Mouse (Mus musculus): Measurements from ENCODE around the gene Pcnx. TPM values are rescaled to one million over a fixed set of nuclear protein-coding genes. Genes with fewer than 3 reads are reported as not detected.

Pcnx gene
- polyA plus RNA-seq, 1 experiment, result 17.6 TPM

GRCm38 (mm10) chr12:81895986-81896385, 36.2 kb downstream of the Pcnx start:
- Histone ChIP-seq H3K36me3 (ENCODE audit: control insufficient read depth, insufficient read depth) (no peaks in the 10 kb centered on the region), H3ac (ENCODE audit: control insufficient read depth, insufficient read length) (no peak overlapping the region), H3K27me3 (ENCODE audit: control insufficient read depth, insufficient read depth, insufficient read length) (no peaks in the 10 kb centered on the region), H3K4me3 (no peak overlapping the region), H3K4me2 (ENCODE audit: low read depth) (no peak overlapping the region), H3K79me2 (ENCODE audit: control insufficient read depth, insufficient read depth) (peaks cover 4% of the 10 kb centered on the region)
- TF ChIP-seq E2F4 (IDR thresholded peaks at IDR 0.05; ENCODE audit: insufficient read depth) (no peak), USF1 (IDR thresholded peaks at IDR 0.05; ENCODE audit: low read depth) (no peak), SRF (IDR thresholded peaks at IDR 0.05; ENCODE audit: control insufficient read depth, insufficient read length, low read depth) (no peak), POLR2A (IDR thresholded peaks at IDR 0.05; ENCODE audit: insufficient read length, low read depth) (no peak), TCF12 (IDR thresholded peaks at IDR 0.05; ENCODE audit: insufficient read depth, poor library complexity, severe bottlenecking) (no peak), TCF3 (IDR thresholded peaks at IDR 0.05; ENCODE audit: insufficient read length, low read depth) (no peak), MYOG (IDR thresholded peaks at IDR 0.05; ENCODE audit: control insufficient read depth in 1 of 3, insufficient read depth in 1 of 3, insufficient read length in 2 of 3, low read depth in 2 of 3) (no peak), MYOD1 (IDR thresholded peaks at IDR 0.05; ENCODE audit: control insufficient read depth in 1 of 3, insufficient read length in 2 of 3, low read depth in 2 of 3) (no peak), CEBPB (IDR thresholded peaks at IDR 0.05; ENCODE audit: insufficient read depth, poor library complexity, severe bottlenecking) (no peak)

GRCm38 (mm10) chr12:81904456-81904855, 44.6 kb downstream of the Pcnx start:
- Histone ChIP-seq H3ac (ENCODE audit: control insufficient read depth, insufficient read length) (no peak overlapping the region), H3K4me2 (ENCODE audit: low read depth) (no peak overlapping the region), H3K4me3 (no peak overlapping the region), H3K36me3 (ENCODE audit: control insufficient read depth, insufficient read depth) (peaks cover 4% of the 10 kb centered on the region), H3K79me2 (ENCODE audit: control insufficient read depth, insufficient read depth) (no peaks in the 10 kb centered on the region), H3K27me3 (ENCODE audit: control insufficient read depth, insufficient read depth, insufficient read length) (no peaks in the 10 kb centered on the region)
- no peak for TF ChIP-seq MYOG (IDR thresholded peaks at IDR 0.05; ENCODE audit: control insufficient read depth in 1 of 3, insufficient read depth in 1 of 3, insufficient read length in 2 of 3, low read depth in 2 of 3)
- TF ChIP-seq MAX (IDR thresholded peaks at IDR 0.05; ENCODE audit: low read depth), result no peak
- TF ChIP-seq SRF (IDR thresholded peaks at IDR 0.05; ENCODE audit: control insufficient read depth, insufficient read length, low read depth), result no peak
- TF ChIP-seq CEBPB (IDR thresholded peaks at IDR 0.05; ENCODE audit: insufficient read depth, poor library complexity, severe bottlenecking), result no peak
- TF ChIP-seq POLR2AphosphoS2 (IDR thresholded peaks at IDR 0.05; ENCODE audit: insufficient read length, low read depth), result no peak
- no peak for TF ChIP-seq TCF3 (IDR thresholded peaks at IDR 0.05; ENCODE audit: insufficient read length, low read depth)
- TF ChIP-seq USF1 (IDR thresholded peaks at IDR 0.05; ENCODE audit: low read depth), result no peak
- TF ChIP-seq TCF12 (IDR thresholded peaks at IDR 0.05; ENCODE audit: insufficient read depth, poor library complexity, severe bottlenecking), result no peak
- TF ChIP-seq MYOD1 (IDR thresholded peaks at IDR 0.05; ENCODE audit: control insufficient read depth in 1 of 3, insufficient read length in 2 of 3, low read depth in 2 of 3), result no peak
- TF ChIP-seq POLR2A (IDR thresholded peaks at IDR 0.05; ENCODE audit: insufficient read length, low read depth), result no peak
- TF ChIP-seq E2F4 (IDR thresholded peaks at IDR 0.05; ENCODE audit: insufficient read depth), result no peak
- TF ChIP-seq REST (IDR thresholded peaks at IDR 0.05; ENCODE audit: insufficient read depth, insufficient read length), result no peak

DNA sequence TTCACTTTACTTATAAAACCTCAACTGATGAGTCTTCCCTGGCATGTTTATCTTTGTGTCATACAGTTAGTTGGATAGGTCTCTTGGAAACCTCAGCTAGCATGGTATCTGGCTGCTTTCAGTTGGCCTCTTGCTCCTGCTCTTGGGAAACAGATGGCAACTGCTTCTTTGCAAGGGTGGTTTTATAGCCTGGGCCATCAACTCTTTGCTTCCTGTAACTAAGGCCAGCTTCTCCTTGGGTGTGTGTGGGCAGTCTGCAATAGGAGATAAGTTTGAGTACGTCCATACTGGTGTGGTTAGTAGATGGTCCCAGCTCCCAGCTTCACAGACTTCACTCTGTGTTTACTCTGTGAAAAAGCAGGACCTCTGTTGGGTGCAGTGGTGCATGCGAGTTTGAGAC, 46.0 kb downstream of the Pcnx start:
- H3ac ChIP-seq (ENCODE audit: control insufficient read depth, insufficient read length), result no peak overlapping the region
- H3K27me3 ChIP-seq (ENCODE audit: control insufficient read depth, insufficient read depth, insufficient read length), result no peaks in the 10 kb centered on the region
- TF ChIP-seq REST (IDR thresholded peaks at IDR 0.05; ENCODE audit: insufficient read depth, insufficient read length), result no peak
- no peak for TF ChIP-seq POLR2A (IDR thresholded peaks at IDR 0.05; ENCODE audit: insufficient read length, low read depth)
- TF ChIP-seq USF1 (IDR thresholded peaks at IDR 0.05; ENCODE audit: low read depth), result no peak
- TF ChIP-seq CEBPB (IDR thresholded peaks at IDR 0.05; ENCODE audit: insufficient read depth, poor library complexity, severe bottlenecking), result no peak
- TF ChIP-seq MYOD1 (IDR thresholded peaks at IDR 0.05; ENCODE audit: control insufficient read depth in 1 of 3, insufficient read length in 2 of 3, low read depth in 2 of 3), result no peak
- no peak for TF ChIP-seq SRF (IDR thresholded peaks at IDR 0.05; ENCODE audit: control insufficient read depth, insufficient read length, low read depth)
- TF ChIP-seq TCF12 (IDR thresholded peaks at IDR 0.05; ENCODE audit: insufficient read depth, poor library complexity, severe bottlenecking), result no peak
- TF ChIP-seq TCF3 (IDR thresholded peaks at IDR 0.05; ENCODE audit: insufficient read length, low read depth), result no peak
- H3K4me2 ChIP-seq (ENCODE audit: low read depth), result no peak overlapping the region
- no peak overlapping the region for H3K4me3 ChIP-seq
- no peaks in the 10 kb centered on the region for H3K79me2 ChIP-seq (ENCODE audit: control insufficient read depth, insufficient read depth)
- peaks cover 4% of the 10 kb centered on the region for H3K36me3 ChIP-seq (ENCODE audit: control insufficient read depth, insufficient read depth)

GRCm38 (mm10) chr12:81907741-81908357, 48.0 kb downstream of the Pcnx start:
- TF ChIP-seq TCF3 (IDR thresholded peaks at IDR 0.05; ENCODE audit: insufficient read length, low read depth) (no peak), USF1 (IDR thresholded peaks at IDR 0.05; ENCODE audit: low read depth) (no peak), CEBPB (IDR thresholded peaks at IDR 0.05; ENCODE audit: insufficient read depth, poor library complexity, severe bottlenecking) (no peak), MAX (IDR thresholded peaks at IDR 0.05; ENCODE audit: low read depth) (no peak), REST (IDR thresholded peaks at IDR 0.05; ENCODE audit: insufficient read depth, insufficient read length) (no peak), POLR2AphosphoS2 (IDR thresholded peaks at IDR 0.05; ENCODE audit: insufficient read length, low read depth) (no peak), MYOD1 (IDR thresholded peaks at IDR 0.05; ENCODE audit: control insufficient read depth in 1 of 3, insufficient read length in 2 of 3, low read depth in 2 of 3) (no peak), POLR2A (IDR thresholded peaks at IDR 0.05; ENCODE audit: insufficient read length, low read depth) (no peak), E2F4 (IDR thresholded peaks at IDR 0.05; ENCODE audit: insufficient read depth) (no peak), SRF (IDR thresholded peaks at IDR 0.05; ENCODE audit: control insufficient read depth, insufficient read length, low read depth) (no peak)
- Histone ChIP-seq H3K79me2 (ENCODE audit: control insufficient read depth, insufficient read depth) (no peaks in the 10 kb centered on the region), H3ac (ENCODE audit: control insufficient read depth, insufficient read length) (no peak overlapping the region), H3K4me2 (ENCODE audit: low read depth) (no peak overlapping the region), H3K4me3 (no peak overlapping the region), H3K36me3 (ENCODE audit: control insufficient read depth, insufficient read depth) (peaks cover 4% of the 10 kb centered on the region), H3K27me3 (ENCODE audit: control insufficient read depth, insufficient read depth, insufficient read length) (no peaks in the 10 kb centered on the region)

Data from myocyte (in vitro differentiated cells).